Mouse (Mus musculus) stomach, postnatal 0 days (tissue): ENCODE results near the gene Aifm3. TPM values are rescaled to one million over a fixed set of nuclear protein-coding genes. Genes with fewer than 3 reads are reported as not detected.
A peak's percentile ranks its signal among the peaks of the same experiment; 100 is the strongest.

Experiments
- ATAC-seq: fragments of 200-750 bp; cut with Nextera tagmentation; 2 replicates; pipeline ENCODE4 v1.8.0; 2017; ENCODE audit not compliant: low FRiP score, low TSS enrichment
- DNase-seq: peaks from one replicate; pipeline ENCODE4 v3.0.0-alpha.2; 2016; ENCODE audit warnings: low spot score
- H3K27ac ChIP-seq: fragments of 300-500 bp; sonication (generic); replicated peaks from 2 replicates; pipeline ENCODE4 v1.5.1; 2014; ENCODE audit warnings: mild to moderate bottlenecking, control low read depth
- H3K27me3 ChIP-seq: fragments of 300-500 bp; sonication (generic); 2 replicates; pipeline ENCODE4 v1.6.1; 2014; ENCODE audit warnings: low read length; ENCODE audit not compliant: control insufficient read depth, insufficient read depth
- H3K36me3 ChIP-seq: fragments of 300-500 bp; sonication (generic); 2 replicates; pipeline ENCODE4 v1.6.1; 2014; ENCODE audit warnings: low read length, mixed read lengths; ENCODE audit not compliant: control insufficient read depth, insufficient read depth
- H3K4me1 ChIP-seq: fragments of 300-500 bp; sonication (generic); replicated peaks from 2 replicates; pipeline ENCODE4 v1.6.1; 2014; ENCODE audit warnings: antibody characterized with exemption; ENCODE audit not compliant: control insufficient read depth, insufficient read depth
- H3K4me2 ChIP-seq: fragments of 300-500 bp; sonication (generic); replicated peaks from 2 replicates; pipeline ENCODE4 v1.6.1; 2014; ENCODE audit warnings: low read depth, mild to moderate bottlenecking, control low read depth, moderate library complexity
- H3K4me3 ChIP-seq: fragments of 300-500 bp; sonication (generic); 2 replicates; pipeline ENCODE4 v1.5.1; 2014; ENCODE audit warnings: low read depth, low read length, control low read depth
- H3K9ac ChIP-seq: fragments of 300-500 bp; sonication (generic); 2 replicates; pipeline ENCODE4 v1.6.1; 2014; ENCODE audit warnings: mild to moderate bottlenecking, low read length, control low read depth, mixed read lengths
- H3K9me3 ChIP-seq: fragments of 300-500 bp; sonication (generic); 2 replicates; pipeline ENCODE4 v1.6.1; 2016; ENCODE audit warnings: low read length; ENCODE audit not compliant: control insufficient read depth
- CTCF ChIP-seq: IDR thresholded peaks from 2 replicates; pipeline ENCODE4 v1.5.1; 2016; ENCODE audit warnings: antibody characterized with exemption, low read depth, mild to moderate bottlenecking, moderate library complexity
- EP300 ChIP-seq: optimal IDR thresholded peaks from 2 replicates; pipeline ENCODE3; 2016; ENCODE audit warnings: antibody characterized with exemption
- WGBS: fragments of 180-500 bp; shearing (Covaris S2); extraction: QIAGEN DNeasy Blood & Tissue Kit; methylation state at CpG from one replicate; pipeline ENCODE4 v1.1.7; 2014; 5-methylcytosine and 5-hydroxymethylcytosine counted together
- polyA plus RNA-seq: library from polyadenylated mRNA; unstranded; fragments of >200 nt; fragmentation: Nextera tagmentation; extraction: Ambion mirVana; gene quantifications from 2 replicates; pipeline ENCODE4 v1.2.1, GENCODE M21; 2015

Gene Aifm3
- polyA plus RNA-seq, 1 experiment from 2014 or later = 0.61 TPM

- DNase-seq (no peak), ATAC-seq (no peak)
- H3K4me3 ChIP-seq = no peak overlapping the region
- WGBS = 90% methylated on average over 5 of the region's 5 CpGs
- no peaks in the 10 kb centered on the region for H3K27me3 ChIP-seq
- H3K4me1 ChIP-seq = no peaks in the 10 kb centered on the region
- no peak overlapping the region for H3K4me2 ChIP-seq
- H3K27ac ChIP-seq = no peak overlapping the region
- no peak overlapping the region for H3K9ac ChIP-seq
- no peaks in the 10 kb centered on the region for H3K36me3 ChIP-seq
- H3K9me3 ChIP-seq = no peaks in the 10 kb centered on the region
- no peak for TF ChIP-seq EP300
- no peak for TF ChIP-seq CTCF
Measured at GRCm38 (mm10) chr16:17491154-17491553, 1.7 kb downstream of the Aifm3 start.

GRCm38 (mm10) chr16:17491896-17492561, 2.6 kb downstream of the Aifm3 start:
- no peak overlapping the region for H3K9ac ChIP-seq
- H3K4me3 ChIP-seq = no peak overlapping the region
- H3K27me3 ChIP-seq = no peaks in the 10 kb centered on the region
- ATAC-seq (no peak), DNase-seq (no peak)
- no peak for TF ChIP-seq CTCF
- no peak for TF ChIP-seq EP300
- no peak overlapping the region for H3K4me2 ChIP-seq
- no peak overlapping the region for H3K27ac ChIP-seq
- 69% methylated on average over 5 of the region's 5 CpGs for WGBS
- no peaks in the 10 kb centered on the region for H3K4me1 ChIP-seq
- H3K36me3 ChIP-seq = no peaks in the 10 kb centered on the region
- H3K9me3 ChIP-seq = no peaks in the 10 kb centered on the region

- Histone ChIP-seq H3K4me1 (no peaks in the 10 kb centered on the region), H3K4me3 (no peak overlapping the region), H3K36me3 (no peaks in the 10 kb centered on the region), H3K9me3 (no peaks in the 10 kb centered on the region), H3K9ac (no peak overlapping the region; the same call in 1 of the 2 replicates), H3K4me2 (no peak overlapping the region), H3K27ac (no peak overlapping the region), H3K27me3 (no peaks in the 10 kb centered on the region)
- WGBS = 46% methylated on average over 2 of the region's 2 CpGs
- DNase-seq (peak; percentile 62), ATAC-seq (0 out of 2 replicates have a peak, but pooled peaks have one; percentile 44)
- TF ChIP-seq CTCF = no peak
Measured at GRCm38 (mm10) chr16:17496499-17497305, 7.3 kb downstream of the Aifm3 start.

- H3K4me2 ChIP-seq = no peak overlapping the region
- no peak overlapping the region for H3K27ac ChIP-seq
- no peak overlapping the region for H3K9ac ChIP-seq
- TF ChIP-seq CTCF (no peak), EP300 (no peak)
- DNase-seq (no peak), ATAC-seq (no peak)
- H3K36me3 ChIP-seq = no peaks in the 10 kb centered on the region
- H3K9me3 ChIP-seq = no peaks in the 10 kb centered on the region
- H3K4me3 ChIP-seq = no peak overlapping the region
- 49% methylated on average over 10 of the region's 10 CpGs for WGBS
- H3K27me3 ChIP-seq = no peaks in the 10 kb centered on the region
- no peaks in the 10 kb centered on the region for H3K4me1 ChIP-seq
Measured at GRCm38 (mm10) chr16:17499249-17499883, 10.0 kb downstream of the Aifm3 start.

GRCm38 (mm10) chr16:17502681-17503080, 13.3 kb downstream of the Aifm3 start:
- ATAC-seq (no peak), DNase-seq (no peak)
- no peak for TF ChIP-seq EP300
- TF ChIP-seq CTCF = no peak
- H3K27ac ChIP-seq = no peak overlapping the region
- 74% methylated on average over 4 of the region's 4 CpGs for WGBS
- H3K27me3 ChIP-seq = no peaks in the 10 kb centered on the region
- no peaks in the 10 kb centered on the region for H3K4me1 ChIP-seq
- H3K9ac ChIP-seq = no peak overlapping the region
- no peak overlapping the region for H3K4me2 ChIP-seq
- H3K4me3 ChIP-seq = no peak overlapping the region
- no peaks in the 10 kb centered on the region for H3K36me3 ChIP-seq
- H3K9me3 ChIP-seq = no peaks in the 10 kb centered on the region
